Mouse (Mus musculus): ENCODE measurements around the gene Ddias.

DNA sequence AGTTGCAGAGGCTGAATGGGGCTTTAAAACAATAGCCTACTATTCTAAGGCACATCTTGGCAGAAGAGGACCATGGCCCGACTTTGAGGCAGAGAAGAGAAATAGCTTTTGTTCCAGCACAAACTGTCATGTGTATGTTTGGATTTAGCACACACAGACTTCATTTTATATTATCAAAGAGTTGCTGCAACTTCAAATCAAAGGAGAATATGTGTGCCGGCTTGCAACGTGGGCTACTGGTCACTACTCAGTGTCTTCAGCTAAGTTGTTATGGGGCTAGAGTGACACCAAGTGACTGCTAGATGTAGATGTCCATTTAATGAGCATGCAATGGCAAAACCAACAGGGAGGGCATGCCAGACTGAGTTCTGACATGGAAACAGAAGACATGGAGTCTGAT lies 46.1 kb downstream of the Ddias start:
- TF ChIP-seq CTCF (IDR thresholded peaks at IDR 0.05; ENCODE audit: low read depth, low read length) (no peak), POLR2A (IDR thresholded peaks at IDR 0.05; ENCODE audit: extremely low read depth, insufficient read depth, low read length) (no peak)
